Mouse (Mus musculus): ENCODE results near the gene Angptl2.
A peak's percentile ranks its signal among the peaks of the same experiment; 100 is the strongest.

Gene Angptl2

DNA sequence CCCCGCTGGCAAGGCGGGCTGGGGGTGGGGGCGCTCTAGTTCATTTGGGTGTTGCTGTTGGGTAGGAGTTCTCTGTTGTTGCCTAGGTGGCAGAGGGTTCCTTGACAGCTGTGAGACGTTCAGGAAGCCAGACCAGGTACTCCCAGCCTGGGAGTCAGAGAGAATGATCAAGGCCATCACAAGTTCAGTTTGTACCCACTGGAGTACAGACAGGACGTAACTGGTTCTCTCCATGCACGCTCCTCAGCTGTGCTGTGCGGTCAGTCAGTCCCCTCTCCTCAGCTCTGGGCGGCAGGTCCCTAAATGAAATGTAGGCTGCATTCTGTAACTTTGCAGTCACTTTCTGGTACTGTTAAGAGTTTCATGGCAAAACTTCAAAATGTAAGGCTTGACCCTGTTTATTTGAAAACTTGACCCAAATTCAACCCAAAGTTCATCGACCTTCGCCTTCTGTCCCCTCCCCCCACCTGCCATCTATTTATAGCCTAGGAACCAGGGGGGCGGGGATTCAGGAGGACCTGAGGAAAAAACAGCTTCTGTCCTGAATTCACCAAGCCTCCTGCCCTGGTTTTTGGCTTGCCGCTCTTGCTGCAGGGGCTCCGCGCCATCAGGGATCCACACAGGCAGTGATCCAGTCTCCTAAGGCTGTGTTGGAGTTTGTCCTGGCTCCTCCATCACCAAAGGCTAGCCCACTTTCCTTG lies 15.4 kb upstream of the Angptl2 start:
- DNase-seq (ENCODE audit: low read depth, low spot score) = peak; percentile 29

DNA sequence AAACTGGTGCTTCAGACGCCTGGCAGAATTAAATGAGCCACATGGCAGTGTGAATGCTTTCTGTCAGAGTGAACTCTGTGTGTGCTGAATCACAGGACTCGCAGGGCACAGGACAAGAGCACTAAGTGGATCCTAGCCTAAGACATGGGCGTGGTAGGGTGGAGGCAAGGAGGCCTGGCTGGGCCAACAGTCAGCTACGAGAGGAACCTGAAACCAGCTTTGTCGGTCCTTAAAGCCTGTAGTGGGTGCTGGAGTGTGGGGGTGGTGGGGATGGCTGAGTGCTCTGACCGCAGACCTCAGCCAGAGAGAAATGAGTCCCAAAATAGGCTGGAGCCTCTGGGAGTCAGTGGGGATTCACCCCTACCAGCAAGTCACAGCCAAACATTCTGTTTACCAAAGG lies 12.6 kb upstream of the Angptl2 start:
- peak; percentile 18 for DNase-seq (ENCODE audit: low read depth, low spot score)

DNA sequence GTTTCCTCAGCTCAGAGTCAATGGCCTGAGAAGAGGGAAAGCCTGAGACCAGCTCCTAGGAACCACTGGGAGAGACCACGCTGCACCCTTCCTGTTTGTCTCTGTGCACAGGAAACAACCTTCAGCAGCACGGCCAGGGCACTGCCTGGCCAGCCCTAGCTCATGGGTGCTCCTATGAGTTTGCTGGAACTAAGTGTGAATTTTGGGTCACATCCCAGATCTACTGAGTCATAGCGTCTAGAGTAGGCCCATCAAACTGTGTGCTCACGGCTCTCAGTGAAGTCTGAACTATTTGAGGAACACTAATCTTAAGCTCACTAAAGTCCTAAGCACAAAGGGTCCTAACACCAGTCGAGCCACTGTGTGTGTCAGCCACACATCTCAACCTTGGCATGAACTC lies 10.9 kb upstream of the Angptl2 start:
- peak; percentile 79 for DNase-seq (ENCODE audit: low read depth, low spot score)

DNA sequence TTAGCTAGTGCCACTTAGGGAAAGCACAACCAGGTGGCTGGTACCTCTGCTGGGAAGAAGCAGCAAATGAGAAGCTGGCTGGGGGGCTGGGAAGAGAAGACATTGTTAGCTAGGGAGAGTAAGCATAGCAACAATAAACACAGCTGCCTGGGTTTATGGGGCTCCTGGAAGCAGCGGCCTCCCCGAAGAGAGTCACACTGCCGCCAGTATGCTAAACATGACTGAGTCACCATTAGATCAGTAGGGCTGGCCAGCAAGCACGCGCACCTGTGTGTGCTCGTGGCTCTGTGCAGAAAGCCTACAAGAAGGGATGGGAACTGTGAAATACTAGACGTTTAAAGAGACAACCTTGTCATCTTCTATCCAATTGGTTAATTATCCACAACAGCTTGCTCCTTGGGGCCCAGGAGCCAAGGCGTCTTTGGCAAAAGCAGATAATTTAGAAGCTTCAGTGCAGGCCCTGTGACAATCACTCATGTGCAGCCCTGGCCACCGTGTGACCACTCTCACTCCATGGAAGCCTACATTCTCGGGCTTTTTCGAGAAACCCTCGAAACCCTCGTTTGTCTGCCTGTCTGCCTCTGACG lies 9.8 kb upstream of the Angptl2 start:
- DNase-seq (ENCODE audit: low read depth, low spot score) = peak; percentile 81

DNA sequence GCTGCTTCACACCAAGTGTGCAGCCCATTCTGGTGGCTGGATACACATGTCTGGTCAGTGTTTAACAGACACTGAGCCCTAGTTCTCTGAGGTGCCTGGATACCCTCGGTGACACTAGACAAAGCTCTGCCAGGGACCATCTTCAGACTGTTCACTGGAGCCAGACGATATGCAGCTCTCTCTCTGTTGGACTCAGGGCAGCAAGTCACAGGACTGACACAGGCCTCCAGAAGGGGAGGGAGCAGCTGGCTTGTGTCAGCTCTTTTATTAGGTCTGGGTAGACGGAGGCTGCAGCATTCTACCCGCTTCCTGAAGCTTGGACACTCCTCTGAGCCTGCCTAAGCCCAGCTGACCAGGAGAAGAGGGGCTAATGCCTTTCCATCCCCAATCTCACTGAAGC lies 8.8 kb upstream of the Angptl2 start:
- DNase-seq (ENCODE audit: low read depth, low spot score) = peak; percentile 64

DNA sequence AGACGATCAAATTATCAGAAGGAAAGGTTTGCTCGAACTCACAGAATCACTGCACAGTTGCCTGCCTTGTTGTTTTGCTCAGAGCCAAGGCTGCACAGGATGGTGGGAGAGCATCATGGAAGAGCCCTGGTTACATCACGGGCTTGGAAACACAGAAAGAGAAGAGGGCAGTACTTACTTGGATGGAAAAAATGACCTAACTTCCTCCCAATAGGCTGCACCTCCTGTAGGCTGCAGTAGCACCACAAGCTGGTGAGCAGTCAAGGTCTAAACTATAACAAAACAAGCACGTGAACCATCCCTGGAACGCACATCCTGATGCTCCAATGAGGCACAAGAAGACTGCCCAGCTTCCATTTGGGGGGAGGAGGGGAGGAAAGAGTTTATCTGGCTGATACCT lies 7.7 kb upstream of the Angptl2 start:
- DNase-seq (ENCODE audit: low read depth, low spot score) = no peak

DNA sequence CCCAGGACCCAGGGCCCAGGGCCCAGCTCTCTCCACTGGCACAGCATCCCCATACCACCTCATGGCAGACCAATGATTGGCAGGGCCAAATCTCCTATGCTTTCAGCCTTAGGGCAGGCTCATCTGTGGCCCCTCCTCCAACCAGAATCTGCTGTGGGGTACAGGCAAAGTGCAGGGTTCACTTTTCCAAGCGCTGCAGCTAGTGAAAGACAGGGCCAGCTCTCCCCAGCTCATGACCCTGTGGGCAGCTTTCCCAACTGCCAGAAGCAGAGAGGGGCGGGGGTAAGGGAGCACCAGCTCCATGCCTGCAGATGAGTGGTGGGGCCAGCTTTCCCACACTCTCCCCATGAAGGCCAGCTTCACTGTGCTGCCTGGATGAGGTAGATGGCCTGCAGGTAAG lies 5.0 kb upstream of the Angptl2 start:
- peak; percentile 20 for DNase-seq (ENCODE audit: low read depth, low spot score)

DNA sequence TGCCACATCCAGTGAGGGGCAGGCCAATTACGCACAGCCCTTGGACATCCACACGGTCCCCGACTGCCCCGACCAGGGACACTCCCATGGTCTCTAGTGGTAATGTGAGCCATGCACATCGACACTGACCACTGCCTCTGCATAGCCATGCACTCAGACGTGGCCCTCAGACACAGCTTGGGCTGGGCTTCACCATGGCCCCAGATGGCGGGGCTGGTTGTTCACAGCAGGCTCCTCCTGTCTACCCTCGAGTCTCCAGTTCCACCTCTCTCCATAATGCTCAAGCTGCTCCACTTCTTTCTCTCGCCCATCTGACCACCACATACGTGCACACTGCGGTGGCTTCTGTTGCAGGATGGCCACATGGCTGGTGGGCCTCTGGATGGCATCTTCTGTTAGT lies 4.6 kb upstream of the Angptl2 start:
- DNase-seq (ENCODE audit: low read depth, low spot score) = peak; percentile 68

DNA sequence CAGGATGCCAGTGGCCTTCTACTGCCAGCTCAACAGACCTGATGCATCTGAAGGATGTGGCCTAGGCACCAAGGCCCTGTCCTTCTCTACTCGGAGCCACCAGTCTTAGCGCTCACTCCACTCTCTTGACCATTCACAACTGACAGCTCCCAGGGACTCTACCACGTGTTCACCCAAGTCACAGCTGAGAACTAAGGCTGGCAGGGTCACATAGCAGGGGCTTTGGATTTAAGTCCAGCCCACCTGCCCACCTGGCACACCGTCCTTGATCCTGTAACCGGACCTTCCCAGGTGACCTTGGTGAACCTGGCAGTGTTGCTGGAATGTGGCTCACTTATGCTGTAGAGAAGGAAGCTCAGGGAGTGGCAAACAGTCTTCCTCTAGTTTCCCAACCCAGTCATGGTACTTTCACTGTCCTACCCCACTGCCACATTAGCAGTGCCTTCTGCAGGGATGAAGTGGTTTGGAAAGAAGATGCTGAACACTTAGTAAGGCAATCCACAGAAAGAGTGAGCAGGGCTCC lies 631 bp upstream of the Angptl2 start:
- no peak for DNase-seq (ENCODE audit: low read depth, low spot score)

DNA sequence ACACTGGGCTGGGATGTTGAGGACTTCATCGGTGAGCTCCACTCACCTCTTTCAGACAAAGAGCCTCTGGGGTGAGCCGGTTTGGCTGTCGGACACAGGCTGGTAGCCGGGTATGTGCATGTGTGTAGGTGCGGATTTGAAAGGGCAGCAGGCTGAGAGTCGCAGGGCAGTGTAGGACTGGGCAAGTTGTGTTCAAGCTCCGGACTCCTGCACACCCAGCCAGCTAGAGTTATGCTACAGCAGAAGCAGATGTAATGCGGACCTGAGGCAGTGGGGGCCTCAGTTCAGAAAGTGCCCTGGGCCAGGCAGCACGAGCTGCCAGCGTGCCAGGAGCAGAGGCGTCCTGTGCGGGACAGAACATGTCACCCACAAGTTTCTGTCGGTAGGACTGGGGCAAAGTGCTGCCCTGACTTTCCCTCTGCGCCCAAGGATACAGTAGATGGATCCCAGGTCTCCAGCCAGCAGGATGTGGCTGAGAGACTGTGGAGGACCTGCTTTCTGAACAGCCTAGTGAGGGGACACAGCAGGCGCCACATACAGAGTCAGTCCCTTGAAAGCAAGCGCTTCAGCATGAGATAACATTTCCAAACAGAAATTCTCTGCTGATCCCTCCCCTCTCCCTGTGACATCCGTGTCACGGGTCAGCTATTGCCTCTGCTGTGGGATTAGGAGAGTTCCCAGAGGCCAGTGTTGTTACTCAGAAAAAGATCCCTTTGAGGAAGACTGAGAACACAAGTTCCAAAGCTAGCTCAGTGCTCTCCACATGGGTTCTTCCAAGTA lies 966 bp downstream of the Angptl2 start:
- no peak for DNase-seq (ENCODE audit: low read depth, low spot score)

DNA sequence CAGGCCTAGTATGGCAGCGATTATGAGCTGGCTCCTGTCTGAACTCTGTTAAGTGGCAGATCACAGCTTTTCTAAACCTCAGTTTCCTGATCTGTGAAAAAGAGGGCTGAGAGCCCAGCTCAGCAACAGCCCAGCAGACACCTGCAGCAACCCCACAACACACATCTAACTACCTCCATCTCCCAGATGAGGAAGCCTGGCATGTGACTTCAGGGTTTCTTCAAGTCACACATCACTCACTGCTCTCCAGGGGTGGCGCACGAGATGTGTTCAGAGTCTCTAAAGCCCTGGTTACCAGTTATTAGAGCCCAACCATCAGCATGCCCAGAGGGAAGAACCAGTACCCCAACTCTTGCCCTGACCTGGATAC lies 1.5 kb downstream of the Angptl2 start:
- no peak for DNase-seq (ENCODE audit: low read depth, low spot score)

DNA sequence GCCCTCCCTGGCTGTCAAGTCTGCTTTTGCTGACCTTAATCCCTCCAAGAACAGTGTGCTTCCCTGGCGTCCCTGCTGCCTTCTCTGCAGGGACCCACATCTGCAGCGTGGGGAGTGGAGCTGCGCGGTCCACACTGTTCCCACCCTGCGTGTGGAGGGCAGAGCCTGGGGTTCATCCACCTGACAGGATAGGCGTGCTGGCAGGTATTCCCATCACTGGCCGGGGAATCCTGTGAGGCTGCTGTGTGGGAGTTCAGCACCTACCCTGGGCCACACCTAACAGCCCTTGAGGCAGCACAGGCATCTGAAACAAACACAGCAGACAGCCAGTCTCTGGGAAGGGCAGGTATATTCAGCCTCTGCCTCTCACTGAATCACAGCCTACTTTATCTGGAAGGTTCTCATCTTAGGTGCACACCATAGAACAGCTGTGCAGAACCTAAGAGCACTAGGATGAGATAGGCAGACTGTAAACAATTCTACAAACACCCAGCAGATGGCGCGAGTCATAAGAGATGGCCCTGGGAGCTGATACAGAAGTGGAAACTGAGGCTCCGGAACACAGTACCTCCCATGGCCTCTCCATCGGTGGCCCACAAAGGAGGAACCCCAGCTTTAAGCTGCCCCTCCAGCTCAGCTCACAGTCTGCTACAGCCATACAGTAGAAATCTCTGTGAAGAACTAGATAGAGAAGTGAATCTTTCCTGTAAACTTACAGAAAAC lies 3.2 kb downstream of the Angptl2 start:
- peak; percentile 74 for DNase-seq (ENCODE audit: low read depth, low spot score)

DNA sequence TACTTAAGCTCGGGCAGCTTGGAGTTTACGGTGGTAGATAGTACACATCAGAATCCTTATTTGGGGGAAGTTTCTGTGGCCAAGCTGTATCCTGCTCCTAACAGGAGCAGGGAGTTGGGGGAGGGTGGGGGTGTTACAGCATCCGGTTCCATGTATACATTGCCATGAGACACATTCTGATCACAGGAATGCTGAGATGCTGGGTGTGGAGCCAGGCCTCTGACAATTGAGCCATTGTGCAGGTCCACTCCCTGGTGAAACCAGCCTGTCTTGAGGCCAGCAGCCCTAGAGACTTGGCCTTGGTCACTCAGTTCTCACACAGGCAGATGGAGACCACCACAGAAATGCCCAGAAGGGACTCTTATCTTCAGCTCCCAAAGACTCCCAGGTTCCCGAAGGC lies 3.8 kb downstream of the Angptl2 start:
- DNase-seq (ENCODE audit: low read depth, low spot score) = peak; percentile 32

DNA sequence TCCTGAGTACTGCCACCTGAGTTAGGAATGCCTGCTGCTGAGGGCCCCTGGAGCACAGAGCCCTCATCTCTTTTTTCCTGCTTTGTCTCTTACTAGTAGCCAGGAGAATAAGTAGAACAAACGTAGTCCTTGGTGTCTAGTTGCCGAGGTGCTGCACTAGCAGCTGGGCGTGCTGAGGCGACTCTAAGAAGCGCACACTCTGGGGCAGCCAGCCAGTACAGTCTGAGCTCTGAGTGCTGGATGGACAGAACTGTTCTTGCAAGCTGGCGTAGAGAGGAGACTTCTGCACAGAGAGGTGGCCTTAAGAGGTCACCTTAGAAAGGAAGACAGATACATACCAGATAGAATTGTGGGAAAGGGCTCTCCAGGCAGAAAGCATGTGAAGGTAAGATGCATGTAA lies 4.4 kb downstream of the Angptl2 start:
- DNase-seq (ENCODE audit: low read depth, low spot score) = peak; percentile 72

DNA sequence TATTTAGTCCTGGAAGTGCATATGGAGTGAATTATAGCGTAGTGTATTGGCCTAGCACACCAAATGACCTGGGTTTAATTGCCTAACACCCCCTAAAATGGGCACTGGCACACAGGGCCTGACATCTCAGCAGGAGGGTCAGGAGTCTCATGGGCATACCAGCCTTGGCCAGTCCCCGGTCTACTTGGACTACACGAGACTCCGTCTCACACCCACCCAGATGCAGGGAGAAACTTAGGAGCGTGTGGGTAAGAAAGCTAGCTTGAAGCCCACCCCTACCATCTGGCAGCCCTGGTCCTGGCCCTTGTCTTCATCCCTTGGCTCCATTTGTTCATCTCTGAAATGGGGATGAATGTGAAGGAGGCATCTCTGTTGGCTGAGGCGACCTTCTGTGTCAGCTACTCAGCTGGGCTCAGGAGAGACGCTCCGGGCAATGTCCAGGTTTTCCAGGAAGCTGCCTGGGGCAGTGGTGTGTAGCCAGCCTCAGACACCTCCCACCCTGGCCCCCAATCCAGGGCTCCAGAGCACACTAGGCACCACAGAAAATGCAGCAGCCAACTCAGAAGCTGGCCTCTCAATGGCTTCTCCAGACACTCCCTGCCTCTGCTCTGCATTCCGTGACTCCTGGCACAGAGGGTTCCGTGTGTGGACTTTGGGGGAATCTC lies 4.9 kb downstream of the Angptl2 start:
- no peak for DNase-seq (ENCODE audit: low read depth, low spot score)

DNA sequence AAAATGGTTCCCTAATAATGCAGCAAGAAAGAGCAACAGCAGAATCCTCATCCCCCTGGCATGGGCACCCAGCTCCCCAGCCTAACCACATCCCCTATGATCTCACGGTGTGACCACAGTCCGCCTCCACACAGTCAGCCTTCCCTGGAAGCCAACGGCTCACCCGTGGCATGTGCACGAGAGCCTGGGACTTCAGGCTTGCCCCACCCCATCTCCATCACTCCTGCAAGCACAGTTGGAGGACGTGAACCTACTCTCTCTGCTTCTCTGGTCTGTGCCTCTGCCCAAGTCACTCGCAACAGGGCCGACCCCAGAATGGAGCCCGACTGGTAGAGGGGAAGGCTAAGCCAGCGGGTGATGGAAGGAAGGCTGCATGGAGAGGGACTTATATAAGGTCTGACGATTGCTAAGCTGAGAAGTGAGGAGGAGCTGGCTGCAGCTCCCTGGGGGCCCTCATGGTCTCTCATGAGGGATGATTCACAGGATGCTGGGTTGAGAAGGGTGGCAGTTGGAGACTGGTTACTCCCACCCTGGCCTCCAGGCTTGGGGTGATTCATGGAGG lies 5.6 kb downstream of the Angptl2 start:
- DNase-seq (ENCODE audit: low read depth, low spot score) = peak; percentile 82

DNA sequence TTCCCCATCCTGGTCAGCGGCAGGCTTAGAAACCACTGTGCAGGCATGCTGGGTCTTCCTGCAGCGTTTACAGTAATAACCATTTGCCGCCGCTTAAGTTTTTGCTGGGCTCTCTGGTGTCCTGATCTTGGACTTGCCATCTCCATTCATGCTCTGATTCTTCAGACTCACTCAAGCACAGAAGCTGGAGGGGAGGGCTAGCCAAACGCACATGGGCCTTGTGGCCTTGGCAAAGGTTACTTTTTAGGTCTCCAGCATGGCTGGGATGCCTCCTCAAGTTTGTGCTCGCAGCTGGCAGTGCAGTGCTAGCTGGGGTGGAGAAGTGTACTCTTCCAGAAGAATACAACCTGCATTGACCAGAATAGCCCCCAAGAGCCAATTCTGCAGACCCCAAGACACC lies 6.6 kb downstream of the Angptl2 start:
- DNase-seq (ENCODE audit: low read depth, low spot score) = no peak

DNA sequence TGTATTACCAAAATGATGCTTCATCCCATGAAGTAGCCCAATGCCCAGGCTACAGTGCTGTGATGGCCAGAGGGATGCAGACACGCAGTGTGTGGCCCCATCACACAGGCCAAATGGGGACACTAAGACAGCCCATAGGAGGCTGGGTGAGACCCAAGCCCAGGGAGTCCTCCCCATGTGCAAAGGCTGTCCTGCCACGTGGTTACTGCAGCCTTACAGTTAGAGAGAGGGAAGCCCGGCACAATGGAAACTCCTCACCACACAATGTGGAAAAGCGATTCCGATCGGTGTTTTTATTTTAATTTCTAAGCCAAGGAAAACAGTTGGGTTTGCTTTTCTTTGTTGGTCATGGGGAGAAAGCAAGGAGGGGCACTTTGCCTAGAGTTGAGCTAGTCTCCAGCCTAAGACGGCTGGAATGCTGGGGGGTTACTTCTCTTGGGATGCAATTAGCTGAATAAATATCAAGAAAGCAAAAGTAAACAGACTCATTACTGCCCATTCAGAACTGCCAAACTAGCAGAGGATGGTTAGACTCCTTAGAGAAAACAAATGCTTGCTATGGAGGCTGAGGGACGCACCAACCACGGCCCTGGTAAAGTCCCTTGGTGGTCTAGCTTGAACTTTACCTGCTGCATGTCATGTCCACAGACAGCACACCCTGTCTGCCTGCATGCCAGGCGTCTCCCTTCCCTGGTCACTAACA lies 7.9 kb downstream of the Angptl2 start:
- no peak for DNase-seq (ENCODE audit: low read depth, low spot score)

DNA sequence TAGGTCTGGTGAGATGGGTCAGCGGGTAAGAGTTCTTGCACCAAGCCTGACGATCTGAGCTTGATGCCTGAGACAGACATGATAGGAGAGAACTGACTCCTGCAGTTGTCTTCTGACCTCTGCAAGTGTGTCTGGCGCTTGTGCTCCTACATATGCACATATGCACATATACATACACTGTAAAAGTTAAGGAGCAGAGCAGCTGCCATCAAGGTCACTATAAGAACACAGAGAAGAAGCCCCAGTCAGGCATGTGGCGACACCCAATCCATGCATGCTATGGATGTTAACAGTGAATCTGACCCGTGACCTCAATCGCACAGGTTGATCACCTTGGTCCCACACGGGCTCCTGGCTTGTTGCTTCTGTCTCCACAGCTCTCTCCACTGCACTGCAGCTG lies 10.1 kb downstream of the Angptl2 start:
- DNase-seq (ENCODE audit: low read depth, low spot score) = no peak

DNA sequence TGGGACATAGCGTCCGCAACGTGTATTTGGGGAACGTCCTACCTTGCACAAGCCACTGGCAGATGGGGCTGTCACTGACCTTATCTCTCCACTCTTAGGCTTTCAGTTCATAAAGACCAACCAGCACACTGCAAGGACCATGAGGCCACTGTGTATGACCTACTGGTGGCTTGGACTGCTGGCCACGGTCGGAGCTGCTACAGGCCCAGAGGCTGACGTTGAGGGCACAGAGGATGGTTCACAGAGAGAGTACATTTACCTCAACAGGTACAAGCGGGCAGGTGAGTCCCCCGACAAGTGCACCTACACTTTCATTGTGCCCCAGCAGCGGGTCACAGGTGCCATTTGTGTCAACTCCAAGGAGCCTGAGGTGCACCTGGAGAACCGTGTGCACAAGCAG lies 12.2 kb downstream of the Angptl2 start:
- DNase-seq (ENCODE audit: low read depth, low spot score) = no peak

DNA sequence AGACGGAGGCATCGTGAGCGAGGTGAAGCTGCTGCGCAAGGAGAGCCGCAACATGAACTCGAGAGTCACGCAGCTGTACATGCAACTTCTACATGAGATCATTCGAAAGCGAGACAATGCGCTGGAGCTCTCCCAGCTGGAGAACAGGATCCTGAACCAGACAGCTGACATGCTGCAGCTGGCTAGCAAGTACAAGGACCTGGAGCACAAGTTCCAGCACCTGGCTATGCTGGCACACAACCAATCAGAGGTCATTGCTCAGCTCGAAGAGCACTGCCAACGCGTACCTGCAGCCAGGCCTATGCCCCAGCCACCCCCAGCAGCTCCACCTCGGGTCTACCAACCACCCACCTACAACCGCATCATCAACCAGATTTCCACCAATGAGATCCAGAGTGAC lies 12.7 kb downstream of the Angptl2 start:
- DNase-seq (ENCODE audit: low read depth, low spot score) = peak; percentile 46
